Mouse (Mus musculus): ENCODE measurements around the gene Slc6a18.

GRCm38 (mm10) chr13:73692249-73692868 is 14.5 kb upstream of the Slc6a18 start:
- TF ChIP-seq POLR2A (IDR thresholded peaks at IDR 0.05; ENCODE audit: insufficient read length, low read depth) (no peak), USF1 (IDR thresholded peaks at IDR 0.05; ENCODE audit: low read depth) (no peak), MAX (IDR thresholded peaks at IDR 0.05; ENCODE audit: low read depth) (no peak), TCF3 (IDR thresholded peaks at IDR 0.05; ENCODE audit: insufficient read length, low read depth) (no peak), TCF12 (IDR thresholded peaks at IDR 0.05; ENCODE audit: insufficient read depth, poor library complexity, severe bottlenecking) (no peak), POLR2AphosphoS2 (IDR thresholded peaks at IDR 0.05; ENCODE audit: insufficient read length, low read depth) (no peak), E2F4 (IDR thresholded peaks at IDR 0.05; ENCODE audit: insufficient read depth) (no peak)
